Mouse (Mus musculus) hindbrain, embryonic 16.5 days (tissue): ENCODE results near the gene Zfp53. TPM values are rescaled to one million over a fixed set of nuclear protein-coding genes. Genes with fewer than 3 reads are reported as not detected.
"Not testable (repeated sequence)": the region's sequence is repeated elsewhere in the genome, so short reads cannot be mapped to it uniquely, and the experiment has no call there.

Source experiments
- ATAC-seq: fragments of 200-750 bp; cut with Nextera tagmentation; 2 replicates; pipeline ENCODE4 v1.8.0; 2017; ENCODE audit warnings: moderate TSS enrichment, moderate library complexity
- H3K27ac ChIP-seq: fragments of 300-500 bp; sonication (generic); 2 replicates; pipeline ENCODE4 v1.5.1; 2014; ENCODE audit warnings: low read depth, mild to moderate bottlenecking, control low read depth, low read length, moderate library complexity
- H3K27me3 ChIP-seq: fragments of 300-500 bp; sonication (generic); replicated peaks from 2 replicates; pipeline ENCODE4 v1.6.1; 2014; ENCODE audit warnings: low read length; ENCODE audit not compliant: control insufficient read depth, insufficient read depth
- H3K36me3 ChIP-seq: fragments of 300-500 bp; sonication (generic); 2 replicates; pipeline ENCODE4 v1.6.1; 2014; ENCODE audit warnings: mild to moderate bottlenecking, low read length, moderate library complexity, mixed read lengths; ENCODE audit not compliant: control insufficient read depth, insufficient read depth
- H3K4me1 ChIP-seq: fragments of 300-500 bp; sonication (generic); 2 replicates; pipeline ENCODE4 v1.6.1; 2014; ENCODE audit warnings: low read depth, low read length; ENCODE audit not compliant: control insufficient read depth, insufficient read depth
- H3K4me2 ChIP-seq: fragments of 300-500 bp; sonication (generic); 2 replicates; pipeline ENCODE4 v1.6.1; 2014; ENCODE audit warnings: mild to moderate bottlenecking, low read length, control low read depth, moderate library complexity
- H3K4me3 ChIP-seq: fragments of 300-500 bp; sonication (generic); 2 replicates; pipeline ENCODE4 v1.5.1; 2014; ENCODE audit warnings: mild to moderate bottlenecking, low read length, control low read depth, moderate library complexity
- H3K9ac ChIP-seq: fragments of 300-500 bp; sonication (generic); 2 replicates; pipeline ENCODE4 v1.6.1; 2014; ENCODE audit warnings: low read depth, mild to moderate bottlenecking, control low read depth, low read length, moderate library complexity
- H3K9me3 ChIP-seq: fragments of 300-500 bp; sonication (generic); 2 replicates; pipeline ENCODE4 v1.6.1; 2014; ENCODE audit warnings: mild to moderate bottlenecking, low read length, moderate library complexity; ENCODE audit not compliant: control insufficient read depth
- WGBS: fragments of 180-500 bp; shearing (Covaris S2); extraction: QIAGEN DNeasy Blood & Tissue Kit; methylation state at CpG from one replicate; pipeline ENCODE4 v1.1.7; 2014; 5-methylcytosine and 5-hydroxymethylcytosine counted together
- polyA plus RNA-seq: library from polyadenylated mRNA; unstranded; fragments of >200 nt; fragmentation: Nextera tagmentation; extraction: Ambion mirVana; gene quantifications from 2 replicates; pipeline ENCODE4 v1.2.1, GENCODE M21; 2015

Zfp53 gene
- polyA plus RNA-seq: 8.7 and 10.7 TPM in 2 replicates

DNA sequence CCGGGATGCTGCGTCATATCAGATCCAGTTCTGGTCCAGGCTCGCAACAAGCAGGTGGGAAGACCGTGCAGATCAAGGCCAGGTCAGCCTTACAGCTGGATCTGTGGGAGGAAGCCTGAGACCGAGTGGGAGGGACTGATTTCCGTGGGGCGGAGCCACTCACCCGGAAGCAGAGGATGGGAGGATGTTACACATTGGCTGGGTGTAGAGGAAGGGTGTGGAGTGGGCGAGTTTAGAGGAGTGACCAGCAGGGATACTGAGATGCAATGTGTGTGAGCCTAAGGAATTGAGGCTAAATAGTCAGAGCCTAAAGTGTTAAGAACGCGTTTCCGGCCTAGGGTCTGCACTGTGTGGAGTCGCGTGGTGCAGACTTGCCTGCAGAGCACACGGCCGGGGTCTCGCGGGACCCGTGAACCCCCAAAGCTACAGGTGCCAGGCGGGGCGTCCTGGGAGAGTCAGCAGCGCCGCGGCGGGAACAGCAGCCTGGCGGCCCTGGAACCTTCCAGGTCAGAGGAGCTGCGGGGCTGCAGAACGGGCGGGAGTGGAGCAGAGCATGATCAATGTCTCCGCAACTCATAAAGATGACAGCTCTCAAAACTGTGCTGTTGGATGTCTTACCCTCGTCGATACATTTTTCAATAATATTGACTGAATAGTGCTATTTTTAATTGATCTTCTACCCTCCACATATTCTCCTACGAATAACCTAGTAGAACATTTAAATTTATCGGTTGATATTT lies at the start of gene Zfp53:
Gene Zfp53, plus strand, starts transcription at position 239 of the 740 bp plus-strand sequence.
- H3K4me2 ChIP-seq: peak within 1 kb of the TSS; percentile 66
- peak within 1 kb of the TSS; percentile 98 for H3K4me3 ChIP-seq
- WGBS: 1% methylated on average over 34 of the region's 34 CpGs
- peak; percentile 100 for ATAC-seq
- peak within 1 kb of the TSS; percentile 81 for H3K27ac ChIP-seq
- H3K9me3 ChIP-seq: no peaks in the 10 kb centered on the region
- peaks cover 6% of the 10 kb centered on the region for H3K4me1 ChIP-seq
- H3K9ac ChIP-seq: peak within 1 kb of the TSS; percentile 87
- H3K27me3 ChIP-seq: no peaks in the 10 kb centered on the region
- no peaks in the 10 kb centered on the region for H3K36me3 ChIP-seq

DNA sequence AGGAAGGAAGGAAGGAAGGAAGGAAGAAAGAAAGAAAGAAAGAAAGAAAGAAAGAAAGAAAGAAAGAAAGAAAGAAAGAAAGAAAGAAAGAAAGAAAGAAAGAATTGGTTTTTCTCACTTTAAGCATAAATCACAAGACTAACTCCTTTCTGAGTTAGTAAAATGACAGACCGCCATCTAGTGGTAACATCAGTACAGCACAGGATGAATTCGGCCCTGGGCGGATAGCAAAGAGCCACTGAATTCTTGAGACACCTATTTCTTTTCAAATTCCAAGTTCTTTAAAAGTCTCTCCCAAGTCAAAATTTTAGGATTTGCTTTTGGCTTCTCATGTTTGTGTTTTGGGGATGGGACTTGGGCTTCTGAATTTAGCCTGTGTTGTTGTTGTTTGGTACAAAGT lies 39.1 kb upstream of the Zfp53 start:
- Histone ChIP-seq H3K4me3 (peak overlapping the region; percentile 78), H3K9me3 (no peaks in the 10 kb centered on the region), H3K4me2 (peak overlapping the region; percentile 70), H3K9ac (peak overlapping the region; percentile 70), H3K27ac (peak overlapping the region; percentile 91), H3K36me3 (no peaks in the 10 kb centered on the region), H3K4me1 (peaks cover 6% of the 10 kb centered on the region), H3K27me3 (no peaks in the 10 kb centered on the region; the same call in 1 of the 2 replicates)
- WGBS: 1% methylated on average over 3 of the region's 3 CpGs
- peak; percentile 67 for ATAC-seq

DNA sequence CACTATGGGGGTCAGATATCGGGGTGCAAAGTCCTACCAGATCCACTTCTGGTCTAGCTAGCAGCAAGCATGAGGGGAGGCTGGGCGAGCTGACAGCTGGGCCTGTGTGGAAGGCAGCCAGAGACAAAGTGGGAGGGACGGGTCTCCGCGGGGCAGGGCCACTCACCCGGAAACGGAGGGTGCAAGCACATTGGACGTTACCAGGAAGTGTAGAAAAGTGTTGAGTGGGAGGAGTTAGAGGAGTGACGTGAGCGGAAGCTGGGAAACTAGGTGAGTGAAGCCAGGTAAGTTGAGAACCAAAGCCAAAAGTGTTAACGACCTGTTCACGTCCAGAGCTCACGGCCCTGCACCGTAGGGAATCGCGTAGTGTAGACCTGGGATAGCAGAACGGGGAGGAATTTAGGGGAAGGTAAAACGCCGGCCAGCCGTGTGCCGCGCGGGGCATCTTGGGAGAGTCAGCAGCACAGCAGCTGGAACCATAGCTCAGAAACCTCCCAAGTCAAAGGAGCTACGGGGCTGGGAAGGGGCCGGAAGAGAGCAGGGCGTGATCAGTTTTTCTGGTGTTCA lies 38.6 kb upstream of the Zfp53 start, which contains the start of gene Zfp51:
Gene Zfp51, plus strand, starts transcription at position 237 of the 567 bp plus-strand sequence.
- peaks cover 6% of the 10 kb centered on the region for H3K4me1 ChIP-seq
- ATAC-seq: peak; percentile 99
- H3K4me3 ChIP-seq: peak within 1 kb of the TSS; percentile 78
- WGBS: under 1% methylated on average over 26 of the region's 26 CpGs
- no peaks in the 10 kb centered on the region; the same call in 1 of the 2 replicates for H3K27me3 ChIP-seq
- peak within 1 kb of the TSS; percentile 91 for H3K27ac ChIP-seq
- no peaks in the 10 kb centered on the region for H3K36me3 ChIP-seq
- H3K9me3 ChIP-seq: no peaks in the 10 kb centered on the region
- peak within 1 kb of the TSS; percentile 70 for H3K9ac ChIP-seq
- peak within 1 kb of the TSS; percentile 70 for H3K4me2 ChIP-seq

DNA sequence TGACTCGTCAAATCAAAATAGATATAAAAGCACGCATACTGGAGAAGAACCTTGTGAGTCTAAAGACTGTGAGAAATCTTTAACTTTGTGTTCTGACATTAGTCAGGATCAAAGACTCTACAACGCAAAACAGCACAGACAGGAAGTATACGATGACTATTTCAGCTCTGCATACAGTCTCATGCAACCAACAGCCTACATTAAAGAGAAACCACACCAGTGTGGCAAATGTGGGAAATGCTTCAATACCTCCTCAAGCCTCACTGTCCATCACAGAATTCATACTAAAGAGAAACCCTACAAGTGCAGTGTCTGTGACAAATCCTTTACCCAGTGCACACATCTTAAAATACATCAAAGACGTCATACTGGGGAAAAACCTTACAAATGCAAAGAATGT lies 25.2 kb upstream of the Zfp53 start:
- 93% methylated on average over 5 of the region's 5 CpGs for WGBS
- Histone ChIP-seq H3K36me3 (peaks cover 23% of the 10 kb centered on the region), H3K4me3 (no peak overlapping the region), H3K27ac (no peak overlapping the region), H3K4me1 (no peaks in the 10 kb centered on the region), H3K9me3 (no peaks in the 10 kb centered on the region), H3K9ac (no peak overlapping the region), H3K4me2 (no peak overlapping the region), H3K27me3 (no peaks in the 10 kb centered on the region)
- no peak for ATAC-seq

- Histone ChIP-seq H3K27me3 (no peaks in the 10 kb centered on the region), H3K27ac (no peak overlapping the region), H3K36me3 (no peaks in the 10 kb centered on the region), H3K4me2 (no peak overlapping the region), H3K9ac (no peak overlapping the region), H3K4me3 (no peak overlapping the region), H3K9me3 (no peaks in the 10 kb centered on the region), H3K4me1 (no peaks in the 10 kb centered on the region)
- WGBS: 81% methylated on average over 3 of the region's 3 CpGs
- no peak for ATAC-seq
These were observed 16.7 kb upstream of the Zfp53 start for GRCm38 (mm10) chr17:21472032-21472652.

- no peak for ATAC-seq
- H3K36me3 ChIP-seq: no peaks in the 10 kb centered on the region
- 75% methylated on average over 2 of the region's 2 CpGs for WGBS
These were observed 16.0 kb upstream of the Zfp53 start for GRCm38 (mm10) chr17:21472653-21473307.

GRCm38 (mm10) chr17:21473362-21474190 lies 15.2 kb upstream of the Zfp53 start:
- Histone ChIP-seq H3K27me3 (no peaks in the 10 kb centered on the region), H3K4me2 (no peak overlapping the region), H3K4me1 (no peaks in the 10 kb centered on the region), H3K4me3 (no peak overlapping the region), H3K9me3 (no peaks in the 10 kb centered on the region), H3K27ac (no peak overlapping the region), H3K9ac (no peak overlapping the region), H3K36me3 (no peaks in the 10 kb centered on the region)
- no peak for ATAC-seq
- WGBS: 39% methylated on average over 14 of the region's 14 CpGs

More at GRCm38 (mm10) chr17:21472653-21473307, 16.0 kb upstream of the Zfp53 start:
- Histone ChIP-seq H3K9ac (no peak overlapping the region), H3K27ac (no peak overlapping the region), H3K9me3 (no peaks in the 10 kb centered on the region), H3K27me3 (no peaks in the 10 kb centered on the region), H3K4me3 (no peak overlapping the region), H3K4me1 (no peaks in the 10 kb centered on the region), H3K4me2 (no peak overlapping the region)

DNA sequence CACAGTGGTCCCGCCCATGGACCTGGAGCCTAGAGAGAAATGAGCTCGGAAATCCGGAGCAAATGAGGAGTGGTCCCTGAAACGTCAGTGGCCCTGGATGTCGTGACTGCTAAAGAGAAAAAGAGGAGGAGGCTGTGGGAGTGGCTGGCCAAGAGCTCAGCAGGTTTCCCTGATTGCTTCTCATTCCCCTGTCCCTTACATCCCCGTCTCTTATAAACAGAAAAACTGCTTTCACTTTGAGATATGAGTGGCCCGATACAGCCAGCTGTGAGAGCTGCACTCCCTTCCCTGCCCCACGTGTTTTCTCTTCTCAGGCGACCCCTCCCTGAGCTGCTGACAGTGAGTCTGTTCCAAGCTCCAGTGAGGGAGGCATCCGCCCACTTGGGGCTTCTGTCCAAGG lies 14.1 kb upstream of the Zfp53 start:
- H3K4me1 ChIP-seq, H3K9me3 ChIP-seq: not testable (repeated sequence)
- 19% methylated on average over 9 of the region's 10 CpGs for WGBS

More for the DNA sequence above, 14.1 kb upstream of the Zfp53 start:
- H3K4me3 ChIP-seq, H3K36me3 ChIP-seq, H3K27ac ChIP-seq, ATAC-seq, H3K27me3 ChIP-seq, H3K9ac ChIP-seq, H3K4me2 ChIP-seq: not testable (repeated sequence)
